Mouse (Mus musculus) thymus, adult 2 months (tissue): ENCODE measurements at regions not wholly inside any gene's neighbourhood (a gene's known extent, or its start where the extent isn't known, plus 50 kb on each side); places are given as distances from the start of the nearest gene placed in this dataset.

ENCODE experiments used
- CTCF ChIP-seq: fragments of 200-500 bp; IDR thresholded peaks from 2 replicates; pipeline ENCODE4 v1.5.1; 2012; ENCODE audit warnings: mild to moderate bottlenecking, control low read depth, low read length, moderate library complexity, borderline replicate concordance; ENCODE audit not compliant: control insufficient read depth, poor library complexity, insufficient read depth; ENCODE audit errors: extremely low read depth
- POLR2A ChIP-seq: fragments of 200-500 bp; IDR thresholded peaks from 2 replicates; pipeline ENCODE4 v1.6.1; 2012; ENCODE audit warnings: mild to moderate bottlenecking, low read length, control low read depth, moderate library complexity; ENCODE audit not compliant: control insufficient read depth, poor library complexity, insufficient read depth; ENCODE audit errors: extremely low read depth

DNA sequence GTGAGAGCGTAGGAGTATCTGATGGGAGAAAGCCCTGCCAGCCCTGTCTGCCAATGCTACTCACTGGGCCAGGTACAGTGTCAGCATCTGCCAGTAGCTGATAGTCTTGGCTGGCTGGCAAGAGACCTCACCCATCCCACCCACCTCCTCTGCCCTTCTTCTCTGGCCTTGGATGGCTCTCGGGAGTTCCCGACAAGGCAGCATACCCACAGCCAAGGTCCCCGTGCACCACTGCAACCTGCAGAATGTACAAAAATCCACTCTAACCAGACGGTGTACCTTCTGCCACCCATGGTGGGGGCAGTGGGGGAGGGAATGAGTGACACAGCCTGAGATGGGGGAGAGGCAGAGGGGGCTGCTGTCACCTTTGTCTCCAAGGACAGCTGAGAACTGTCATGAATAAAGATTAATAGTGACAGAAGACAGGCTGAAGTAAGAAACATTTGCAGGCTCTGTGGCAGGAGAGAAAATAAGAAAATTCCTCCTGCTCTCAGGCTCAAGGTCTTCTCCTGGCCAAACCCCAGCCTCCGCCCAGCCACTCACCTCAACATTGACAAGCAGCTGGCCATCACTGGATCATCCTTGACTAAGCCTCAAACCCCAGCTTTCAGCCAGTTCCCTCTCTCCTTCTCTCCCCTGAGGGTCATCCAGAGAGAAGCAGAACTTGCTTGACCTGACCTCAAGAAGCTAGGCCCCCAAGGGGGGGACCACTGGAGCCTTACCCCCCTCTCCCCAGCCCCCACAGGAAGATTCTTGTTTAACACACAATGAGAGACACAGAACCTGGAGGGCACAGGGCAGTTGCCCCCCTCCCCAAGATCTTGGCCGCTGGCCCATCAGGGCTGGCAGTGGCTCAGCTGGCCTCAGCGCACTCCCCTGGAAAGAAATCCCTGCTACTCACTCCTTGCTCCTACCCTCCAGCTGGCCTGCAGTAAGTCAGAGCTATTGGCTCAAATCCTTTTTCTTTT lies 73.7 kb downstream of the Cpn2 start:
- TF ChIP-seq POLR2A (no peak), CTCF (no peak)
